Mouse (Mus musculus): ENCODE data around the gene Ddx24. TPM values are rescaled to one million over a fixed set of nuclear protein-coding genes. Genes with fewer than 3 reads are reported as not detected.

Ddx24 gene
- polyA plus RNA-seq, 1 experiment from 2014 or later, result 47.5 TPM

DNA sequence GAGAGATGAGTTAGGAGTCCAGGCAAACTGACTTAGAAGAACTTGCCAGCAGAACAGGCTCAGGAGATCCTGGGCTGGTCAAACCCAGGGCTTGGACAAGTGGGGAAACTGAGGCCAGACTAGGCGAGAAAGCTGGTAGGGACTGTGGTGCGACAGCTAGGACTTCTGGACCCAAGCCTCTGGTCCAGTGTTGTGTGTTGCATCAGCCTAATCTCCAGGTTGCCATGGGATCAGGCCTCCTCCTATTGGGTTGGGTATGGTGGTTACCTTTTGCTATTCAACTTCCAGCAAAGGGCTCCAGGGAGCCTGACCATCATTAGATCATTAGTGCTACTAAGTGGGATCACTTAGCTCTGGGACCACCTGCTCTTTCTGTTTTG, 36.3 kb downstream of the Ddx24 start:
- Histone ChIP-seq H3K36me3 (replicated peaks) (peaks cover 23% of the 10 kb centered on the region), H3K4me1 (replicated peaks) (peaks cover 64% of the 10 kb centered on the region), H3K27ac (replicated peaks) (peak overlapping the region; percentile 92), H3K4me3 (replicated peaks) (peak overlapping the region; percentile 84), H3K9ac (peak overlapping the region; percentile 92), H3K4me2 (peak overlapping the region; percentile 78), H3K27me3 (no peaks in the 10 kb centered on the region), H3K9me3 (replicated peaks) (no peaks in the 10 kb centered on the region)
- 40% methylated on average over 2 of the region's 2 CpGs for WGBS (ENCODE audit: insufficient replicate concordance)
- peak; percentile 16; the same call in 1 of the 2 replicates for ATAC-seq (ENCODE audit: insufficient read depth)

DNA sequence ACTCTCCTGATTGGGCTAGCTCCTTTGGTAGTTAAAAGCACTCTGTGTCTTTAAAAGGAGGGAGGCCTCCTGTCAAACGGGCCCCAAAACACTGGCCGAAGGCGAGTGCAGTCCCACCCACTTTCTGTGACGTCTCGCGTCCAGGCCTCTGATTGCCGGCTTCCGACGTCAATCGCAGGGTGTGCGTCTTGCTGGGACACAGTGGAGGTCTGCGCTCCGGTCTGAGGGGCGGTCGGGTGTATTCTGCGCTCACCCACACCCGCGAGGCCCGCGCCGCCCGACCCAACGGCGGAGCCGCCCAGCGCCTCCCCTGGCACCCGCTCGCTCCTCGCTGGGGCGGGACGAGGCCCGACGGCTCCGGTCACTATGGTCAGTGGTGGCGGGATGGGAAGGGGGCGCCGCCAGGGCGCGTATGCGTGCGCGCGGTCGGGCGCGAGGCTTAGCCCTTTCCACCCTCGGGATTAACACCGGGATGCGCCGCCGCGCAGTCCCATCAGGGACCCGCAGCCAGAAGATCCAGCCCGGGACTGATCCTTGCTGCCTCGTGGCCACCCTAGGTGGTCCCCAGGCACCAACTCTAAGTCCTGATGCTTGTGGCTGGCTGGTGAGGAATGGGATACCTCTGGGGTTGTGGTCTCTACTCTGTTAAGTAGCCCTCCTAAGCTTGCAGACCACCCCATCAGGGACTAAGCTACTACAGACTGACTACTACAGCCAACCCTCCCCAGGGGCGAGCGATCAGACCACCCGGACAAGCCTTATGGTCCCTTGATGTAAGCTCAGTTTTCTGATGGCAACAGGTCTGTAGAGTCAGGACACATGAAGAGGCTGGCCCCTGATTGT, 36.9 kb downstream of the Ddx24 start, which contains the start of gene Otub2:
TSS of gene Otub2 (plus strand) at position 178 of the 843 bp plus-strand sequence.
- WGBS (ENCODE audit: insufficient replicate concordance), result under 1% methylated on average over 58 of the region's 58 CpGs
- Histone ChIP-seq H3K27me3 (no peaks in the 10 kb centered on the region), H3K4me1 (replicated peaks) (peaks cover 58% of the 10 kb centered on the region), H3K4me3 (replicated peaks) (peak within 1 kb of the TSS; percentile 84), H3K27ac (replicated peaks) (peak within 1 kb of the TSS; percentile 92), H3K9ac (peak within 1 kb of the TSS; percentile 92), H3K4me2 (peak within 1 kb of the TSS; percentile 78), H3K36me3 (replicated peaks) (peaks cover 23% of the 10 kb centered on the region), H3K9me3 (replicated peaks) (no peaks in the 10 kb centered on the region)
- peak; percentile 87 for ATAC-seq (ENCODE audit: insufficient read depth)

DNA sequence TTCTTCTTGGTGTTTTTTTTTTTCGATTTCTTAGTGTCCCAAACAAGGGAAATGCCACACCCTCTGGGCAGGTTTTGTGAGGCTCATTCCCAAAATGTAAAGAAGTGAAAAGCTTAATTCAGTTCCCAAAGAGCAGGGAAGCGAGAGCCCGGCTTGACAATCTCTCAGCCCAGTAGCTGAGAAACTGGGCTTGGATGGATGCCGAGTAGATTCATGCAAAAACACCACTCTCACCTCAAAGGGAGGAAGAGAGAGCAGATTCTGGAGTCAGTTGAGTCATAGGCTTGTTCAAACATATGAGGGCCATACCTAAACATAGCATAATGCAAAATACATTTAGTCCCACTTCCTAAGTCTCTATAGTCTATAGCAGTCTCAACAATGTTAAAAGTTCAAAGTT, 45.4 kb downstream of the Ddx24 start:
- H3K4me2 ChIP-seq, result no peak overlapping the region
- no peaks in the 10 kb centered on the region for H3K9me3 ChIP-seq (replicated peaks)
- no peak for ATAC-seq (ENCODE audit: insufficient read depth)
- no peak overlapping the region for H3K9ac ChIP-seq
- no peak overlapping the region for H3K27ac ChIP-seq (replicated peaks)
- no peaks in the 10 kb centered on the region; the same call in 1 of the 2 replicates for H3K4me1 ChIP-seq (replicated peaks)
- 60% methylated on average over 4 of the region's 4 CpGs for WGBS (ENCODE audit: insufficient replicate concordance)
- no peak overlapping the region for H3K4me3 ChIP-seq (replicated peaks)
- H3K27me3 ChIP-seq, result peaks cover 9% of the 10 kb centered on the region; the same call in 1 of the 2 replicates
- no peaks in the 10 kb centered on the region for H3K36me3 ChIP-seq (replicated peaks)

DNA sequence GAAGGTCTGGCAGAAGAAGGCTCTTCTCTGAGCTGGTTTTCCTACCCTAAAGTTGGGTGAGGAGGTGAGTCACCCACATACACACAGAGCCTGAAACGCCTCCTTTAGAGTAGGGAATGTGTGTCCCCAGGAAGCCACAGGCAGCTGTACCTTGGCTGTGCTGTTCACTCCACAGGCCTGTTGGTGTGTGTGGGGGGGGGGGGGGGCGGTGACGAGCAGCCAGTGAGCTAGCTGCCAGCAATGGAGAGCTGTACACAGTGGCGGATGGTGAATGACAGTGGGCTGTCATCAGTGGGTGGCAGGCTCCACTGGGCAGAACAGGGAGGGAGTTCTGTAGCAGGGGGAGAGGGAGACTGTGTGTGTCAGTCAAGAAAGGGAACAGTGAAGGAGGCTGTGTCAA, 48.9 kb downstream of the Ddx24 start:
- 36% methylated on average over 3 of the region's 4 CpGs for WGBS (ENCODE audit: insufficient replicate concordance)
- H3K4me1 ChIP-seq (replicated peaks), result peaks cover 17% of the 10 kb centered on the region
- no peak overlapping the region for H3K4me2 ChIP-seq
- H3K36me3 ChIP-seq (replicated peaks), result no peaks in the 10 kb centered on the region
- H3K4me3 ChIP-seq (replicated peaks), result no peak overlapping the region
- H3K27me3 ChIP-seq, result peaks cover 9% of the 10 kb centered on the region; the same call in 1 of the 2 replicates
- ATAC-seq (ENCODE audit: insufficient read depth), result no peak
- no peaks in the 10 kb centered on the region for H3K9me3 ChIP-seq (replicated peaks)
- H3K9ac ChIP-seq, result no peak overlapping the region
- H3K27ac ChIP-seq (replicated peaks), result no peak overlapping the region

DNA sequence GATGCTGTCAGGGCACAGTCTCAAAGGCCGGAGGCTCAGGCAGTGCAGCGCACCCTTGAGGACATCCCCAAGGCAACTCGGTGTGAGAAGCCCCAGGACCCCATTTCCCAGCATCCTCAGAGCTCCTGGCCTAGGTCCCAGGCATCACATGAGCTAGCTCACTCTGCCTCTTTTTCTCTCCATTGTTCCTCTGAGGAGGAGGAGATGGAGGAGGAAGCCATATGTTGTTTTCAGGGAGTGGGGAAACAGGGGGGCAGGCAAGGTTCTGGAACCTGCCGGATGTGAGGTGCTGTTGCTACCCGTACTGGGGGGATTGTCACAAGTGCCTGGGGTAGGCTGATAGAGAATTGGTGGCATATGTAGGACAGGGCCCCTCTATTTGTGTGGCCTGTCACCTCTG, 49.5 kb downstream of the Ddx24 start:
- no peak overlapping the region for H3K9ac ChIP-seq
- 44% methylated on average over 5 of the region's 5 CpGs for WGBS (ENCODE audit: insufficient replicate concordance)
- ATAC-seq (ENCODE audit: insufficient read depth), result no peak

DNA sequence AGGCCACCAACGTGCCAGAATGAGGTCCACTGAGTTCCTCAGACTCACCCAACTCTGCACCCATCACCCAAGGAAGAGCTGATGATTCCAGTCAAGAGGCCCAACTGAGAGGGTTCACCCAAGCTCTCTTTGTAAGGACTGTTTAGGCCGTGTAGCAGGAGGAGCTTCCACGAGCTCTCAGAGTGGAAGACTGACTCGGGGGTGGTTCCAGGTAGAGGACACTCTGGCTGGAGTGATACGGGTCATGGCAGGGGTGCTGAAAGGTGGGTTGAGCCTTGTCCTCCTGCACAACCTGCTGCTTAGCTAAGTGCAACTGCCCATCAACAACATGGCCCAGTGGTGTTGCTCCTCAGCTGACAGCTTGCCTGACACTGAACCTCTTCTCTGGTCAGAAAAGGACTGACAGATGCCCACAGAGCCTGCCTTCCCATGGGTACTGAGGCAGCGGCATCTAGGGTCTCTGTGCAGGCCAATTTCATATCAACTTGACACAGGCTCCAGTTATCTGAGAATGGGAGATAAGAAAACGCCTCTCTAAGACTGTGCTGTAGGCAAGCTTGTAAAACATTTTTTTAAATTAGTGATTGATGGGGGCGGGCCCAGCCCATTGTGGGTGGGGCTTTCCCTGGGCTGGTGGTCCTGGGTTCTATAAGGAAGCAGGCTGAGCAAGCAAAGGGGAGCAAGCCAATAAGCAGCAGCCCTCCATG, 51.9 kb downstream of the Ddx24 start:
- H3K27ac ChIP-seq (replicated peaks), result peak overlapping the region; percentile 46; the same call in 1 of the 2 replicates
- ATAC-seq (ENCODE audit: insufficient read depth), result peak; percentile 85
- no peak overlapping the region; the same call in 1 of the 2 replicates for H3K9ac ChIP-seq

More for the DNA sequence above, 49.5 kb downstream of the Ddx24 start:
- Histone ChIP-seq H3K27ac (replicated peaks) (no peak overlapping the region), H3K4me2 (no peak overlapping the region), H3K9me3 (replicated peaks) (no peaks in the 10 kb centered on the region), H3K36me3 (replicated peaks) (no peaks in the 10 kb centered on the region), H3K4me1 (replicated peaks) (peaks cover 17% of the 10 kb centered on the region), H3K4me3 (replicated peaks) (no peak overlapping the region), H3K27me3 (peaks cover 9% of the 10 kb centered on the region; the same call in 1 of the 2 replicates)

DNA sequence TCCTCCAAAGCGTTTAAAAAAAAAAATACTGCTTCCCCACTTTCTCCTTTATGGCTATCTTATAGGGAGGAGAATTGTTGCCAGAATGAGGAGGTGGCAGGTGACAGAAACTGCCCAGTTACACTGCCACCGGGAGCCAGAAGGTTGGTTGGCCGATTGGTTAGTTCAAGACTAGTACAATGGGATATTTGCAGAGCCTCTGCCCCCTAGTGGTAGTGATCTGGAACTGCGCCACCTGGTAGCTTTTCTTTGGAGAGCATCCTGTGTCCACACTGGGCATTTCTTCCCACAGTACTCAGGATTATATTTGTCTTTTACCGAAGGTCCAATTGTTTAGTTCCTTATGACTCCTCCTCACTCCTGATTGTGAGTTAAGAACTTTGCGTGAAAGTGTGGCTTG, 53.9 kb downstream of the Ddx24 start:
- Histone ChIP-seq H3K4me2 (no peak overlapping the region), H3K27ac (replicated peaks) (no peak overlapping the region), H3K4me3 (replicated peaks) (no peak overlapping the region), H3K9ac (no peak overlapping the region), H3K36me3 (replicated peaks) (no peaks in the 10 kb centered on the region), H3K27me3 (peaks cover 22% of the 10 kb centered on the region), H3K9me3 (replicated peaks) (no peaks in the 10 kb centered on the region), H3K4me1 (replicated peaks) (peaks cover 32% of the 10 kb centered on the region)
- WGBS (ENCODE audit: insufficient replicate concordance), result 22% methylated on average over 6 of the region's 6 CpGs
- no peak for ATAC-seq (ENCODE audit: insufficient read depth)

More for the DNA sequence above, 51.9 kb downstream of the Ddx24 start:
- peaks cover 20% of the 10 kb centered on the region for H3K4me1 ChIP-seq (replicated peaks)
- no peaks in the 10 kb centered on the region for H3K36me3 ChIP-seq (replicated peaks)
- H3K4me3 ChIP-seq (replicated peaks), result no peak overlapping the region
- H3K4me2 ChIP-seq, result peak overlapping the region; percentile 41
- peaks cover 9% of the 10 kb centered on the region; the same call in 1 of the 2 replicates for H3K27me3 ChIP-seq
- WGBS (ENCODE audit: insufficient replicate concordance), result 20% methylated on average over 8 of the region's 8 CpGs
- no peaks in the 10 kb centered on the region for H3K9me3 ChIP-seq (replicated peaks)

DNA sequence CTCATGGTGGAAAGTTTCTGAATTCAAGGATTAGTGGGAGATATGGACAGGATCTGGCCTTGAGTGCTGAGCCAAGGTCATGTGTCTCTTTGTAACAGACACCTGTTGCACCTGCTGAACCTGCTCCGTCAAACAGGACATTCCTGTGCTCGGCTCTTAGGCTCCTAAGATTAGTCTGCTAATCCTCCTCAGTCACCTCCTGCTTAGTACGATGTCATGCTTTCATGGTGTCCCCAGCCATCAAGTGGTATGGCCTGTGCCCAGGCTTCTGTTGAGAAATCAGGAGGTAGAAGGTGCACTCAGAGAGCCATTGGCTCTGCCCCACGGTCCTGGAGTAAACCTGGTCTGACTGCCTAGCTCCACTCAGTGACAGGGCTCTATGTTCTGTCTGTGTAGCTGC, 54.8 kb downstream of the Ddx24 start:
- no peak for ATAC-seq (ENCODE audit: insufficient read depth)
- Histone ChIP-seq H3K27me3 (peaks cover 23% of the 10 kb centered on the region), H3K9me3 (replicated peaks) (no peaks in the 10 kb centered on the region), H3K4me1 (replicated peaks) (peaks cover 32% of the 10 kb centered on the region), H3K9ac (no peak overlapping the region), H3K4me2 (no peak overlapping the region), H3K27ac (replicated peaks) (no peak overlapping the region), H3K36me3 (replicated peaks) (no peaks in the 10 kb centered on the region), H3K4me3 (replicated peaks) (no peak overlapping the region)
- 69% methylated on average over 4 of the region's 4 CpGs for WGBS (ENCODE audit: insufficient replicate concordance)

DNA sequence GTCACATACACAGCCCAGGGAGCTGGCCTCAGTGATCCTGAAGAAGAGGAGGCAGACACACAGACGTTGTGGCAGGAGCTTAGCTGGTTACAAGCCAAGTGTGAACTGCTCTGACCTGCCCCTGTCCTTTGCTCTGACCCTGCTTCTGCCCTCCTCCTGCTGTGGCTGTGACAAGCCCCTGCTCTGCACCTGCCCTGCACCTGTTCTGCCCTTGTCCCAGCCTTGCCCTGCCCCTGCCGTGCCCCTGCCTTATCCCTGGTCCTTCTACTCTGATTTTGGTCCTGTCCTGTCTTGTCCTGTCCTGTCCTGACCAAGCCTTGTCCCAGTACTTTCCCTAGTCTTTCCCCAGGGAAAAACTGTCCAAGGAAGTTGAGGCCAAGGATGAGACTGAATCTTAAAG, 56.9 kb downstream of the Ddx24 start:
- Histone ChIP-seq H3K4me3 (replicated peaks) (no peak overlapping the region), H3K27ac (replicated peaks) (no peak overlapping the region), H3K9ac (no peak overlapping the region), H3K27me3 (peaks cover 19% of the 10 kb centered on the region), H3K36me3 (replicated peaks) (no peaks in the 10 kb centered on the region), H3K4me2 (peak overlapping the region; percentile 64), H3K9me3 (replicated peaks) (no peaks in the 10 kb centered on the region), H3K4me1 (replicated peaks) (peaks cover 24% of the 10 kb centered on the region)
- ATAC-seq (ENCODE audit: insufficient read depth), result peak; percentile 1; the same call in 1 of the 2 replicates
- 45% methylated on average over 2 of the region's 2 CpGs for WGBS (ENCODE audit: insufficient replicate concordance)

DNA sequence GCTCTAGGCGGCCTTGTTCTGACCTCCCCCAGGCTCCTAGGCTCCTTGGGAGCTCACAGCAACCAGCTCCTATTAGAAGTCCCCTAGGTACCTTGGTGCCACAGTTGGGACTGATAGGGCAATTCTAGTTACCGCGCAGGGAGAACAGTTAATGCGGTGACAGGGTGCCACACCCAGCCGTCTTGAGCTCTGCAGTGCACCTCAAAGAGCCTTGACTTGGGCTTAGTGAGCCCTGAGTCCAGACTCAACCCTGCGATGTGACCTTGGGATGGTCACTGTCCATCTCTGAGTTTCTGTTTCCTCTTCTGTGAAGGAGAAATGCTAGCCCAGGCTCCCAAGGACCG, 57.3 kb downstream of the Ddx24 start:
- H3K27me3 ChIP-seq, result peaks cover 19% of the 10 kb centered on the region
- 23% methylated on average over 7 of the region's 7 CpGs for WGBS (ENCODE audit: insufficient replicate concordance)
- H3K4me3 ChIP-seq (replicated peaks), result peak overlapping the region; percentile 32
- peak overlapping the region; percentile 64 for H3K4me2 ChIP-seq
- H3K9me3 ChIP-seq (replicated peaks), result no peaks in the 10 kb centered on the region
- no peak overlapping the region for H3K9ac ChIP-seq
- ATAC-seq (ENCODE audit: insufficient read depth), result no peak; the same call in 1 of the 2 replicates
- H3K4me1 ChIP-seq (replicated peaks), result peaks cover 19% of the 10 kb centered on the region
- no peaks in the 10 kb centered on the region for H3K36me3 ChIP-seq (replicated peaks)
- H3K27ac ChIP-seq (replicated peaks), result no peak overlapping the region

Measured in liver, embryonic 15.5 days (tissue).